Mouse (Mus musculus) fibroblast of lung, adult 2 months (primary cell): ENCODE measurements around the gene Cpped1.

Source experiments
- DNase-seq: peaks from one replicate; pipeline ENCODE4 v3.0.0-alpha.2; 2011; ENCODE audit warnings: low read depth

Gene Cpped1

GRCm38 (mm10) chr16:11909035-11909591 lies at the start of gene Cpped1:
Gene Cpped1 (minus strand): TSS chr16:11909445.
- DNase-seq, result peak; percentile 66

DNA sequence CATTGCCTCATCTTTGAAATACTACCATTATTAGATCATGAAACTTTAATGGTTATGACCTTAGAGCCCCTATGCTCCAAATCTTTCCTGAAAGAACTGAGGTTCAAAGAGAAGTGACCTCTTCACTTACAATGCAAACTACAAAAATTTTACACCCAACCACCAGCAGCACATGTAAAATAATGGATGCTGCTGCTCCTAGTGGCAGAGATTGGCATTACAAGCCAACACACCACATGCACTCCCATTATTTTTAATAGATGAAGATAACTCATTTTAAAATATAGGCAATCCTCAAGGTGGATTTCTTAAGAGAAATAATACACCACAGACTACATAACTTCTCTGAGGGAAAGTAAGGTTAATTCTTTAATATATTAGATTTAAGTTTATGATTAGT lies 31.2 kb upstream of the Cpped1 start:
- DNase-seq, result peak; percentile 9

- no peak for DNase-seq
These were observed 1.6 kb upstream of the Cpped1 start for GRCm38 (mm10) chr16:11910801-11911200.

DNA sequence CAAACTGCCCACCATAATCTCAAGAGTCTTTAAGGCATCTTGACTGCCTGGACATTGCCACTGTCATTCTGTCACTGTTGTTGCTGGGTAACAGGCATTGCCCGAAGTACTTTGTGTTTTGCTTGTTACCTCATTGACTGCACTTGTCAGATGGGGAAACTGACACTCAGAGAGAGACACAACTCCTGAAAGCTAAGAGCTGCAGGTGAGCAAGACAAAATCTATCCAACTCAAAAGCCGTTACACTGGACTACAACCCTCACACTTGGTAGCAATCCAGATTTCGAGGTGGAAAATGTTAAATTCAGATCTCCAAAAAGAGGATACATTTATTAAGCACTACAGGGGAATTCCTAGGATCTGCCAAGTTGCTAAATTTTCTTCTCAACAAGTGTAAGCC lies 572 bp upstream of the Cpped1 start:
- DNase-seq, result no peak

DNA sequence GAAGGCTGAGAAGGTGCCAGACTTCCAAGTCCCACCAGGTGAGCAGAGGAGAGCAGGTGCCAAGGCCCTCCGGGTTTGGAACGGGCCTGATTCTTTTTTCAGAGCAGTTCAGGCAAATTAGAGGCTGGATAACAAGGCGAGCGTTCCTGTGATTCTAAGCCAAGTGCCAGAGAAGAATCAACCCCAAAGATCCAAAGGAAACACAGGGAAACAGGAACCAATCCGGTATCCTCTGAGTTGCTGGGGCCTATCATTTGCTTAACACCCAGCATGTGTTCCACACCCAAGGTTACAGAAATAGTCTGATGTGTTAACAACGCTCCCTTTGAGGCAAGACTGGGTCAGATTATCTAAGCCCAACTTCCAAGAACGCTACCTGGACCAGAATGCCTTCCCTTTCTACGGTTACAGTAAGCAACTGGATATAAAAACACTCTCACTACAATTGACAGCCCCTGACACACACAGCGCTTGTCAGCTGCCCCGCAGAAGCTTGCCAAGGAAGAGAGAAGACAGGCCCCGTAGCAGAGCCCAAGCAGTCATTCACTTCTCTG lies 707 bp downstream of the Cpped1 start:
- DNase-seq, result peak; percentile 23

- DNase-seq, result no peak
These were observed 1.4 kb downstream of the Cpped1 start for GRCm38 (mm10) chr16:11907816-11908215.

DNA sequence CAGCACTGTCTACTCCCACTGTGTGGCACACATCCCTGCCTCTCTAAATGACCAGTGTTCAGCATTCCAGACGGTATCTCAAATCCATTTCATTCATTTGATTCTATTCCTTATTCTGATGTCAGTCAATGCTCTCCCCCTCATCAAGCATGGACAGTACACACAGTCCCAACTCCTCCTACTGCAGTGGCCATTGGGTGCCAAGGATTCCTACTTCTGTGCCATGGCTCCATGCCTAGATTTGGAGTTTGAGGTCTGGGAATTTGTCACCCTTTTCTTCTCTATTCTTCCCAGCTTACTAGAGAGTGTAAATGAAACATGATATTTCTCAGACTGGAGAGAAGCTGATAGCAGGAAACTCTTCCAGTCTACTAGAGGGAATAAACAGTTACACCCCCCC lies 2.3 kb downstream of the Cpped1 start:
- no peak for DNase-seq

DNA sequence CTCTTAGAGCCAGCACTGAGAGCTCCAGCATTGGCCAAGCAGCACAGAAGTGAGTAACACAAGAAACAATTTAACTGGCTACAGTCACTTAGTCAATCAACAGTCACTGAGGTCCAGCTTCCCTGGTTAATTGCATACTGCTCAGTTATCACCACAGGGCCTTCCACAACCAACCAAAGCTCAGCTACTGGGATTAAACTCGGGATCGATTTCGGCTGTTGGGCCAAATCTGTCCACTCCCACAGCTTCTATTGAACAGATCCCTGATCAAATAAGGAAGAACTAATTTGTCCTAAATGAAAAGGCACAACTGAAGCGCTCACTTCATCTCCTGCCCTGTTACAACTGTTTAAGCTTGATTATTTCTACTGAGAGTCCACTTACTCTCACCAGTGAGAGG lies 4.0 kb downstream of the Cpped1 start:
- no peak for DNase-seq

- DNase-seq, result no peak
These were observed 7.2 kb downstream of the Cpped1 start for GRCm38 (mm10) chr16:11902007-11902406.

DNA sequence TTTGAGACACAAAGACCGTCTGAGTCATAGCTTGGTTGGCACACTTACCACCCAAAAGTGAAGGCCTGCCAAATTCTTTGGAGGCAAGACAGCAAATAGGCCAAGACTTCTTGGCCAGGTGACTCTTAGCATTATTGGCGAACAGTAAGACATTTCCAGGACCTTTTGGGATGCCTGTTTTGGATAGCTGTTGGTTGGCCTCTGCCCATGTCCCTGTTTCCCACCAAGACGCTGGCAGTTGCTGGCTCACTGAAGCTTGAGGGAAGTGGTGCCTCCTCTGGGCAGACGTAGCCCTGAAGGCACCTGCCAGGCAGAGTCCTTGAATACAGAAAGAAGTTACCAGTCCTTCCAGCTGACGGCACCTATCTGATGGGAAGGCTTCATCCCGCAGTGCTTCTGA lies 8.9 kb downstream of the Cpped1 start:
- DNase-seq, result peak; percentile 72

GRCm38 (mm10) chr16:11896411-11896810 lies 12.8 kb downstream of the Cpped1 start:
- no peak for DNase-seq

GRCm38 (mm10) chr16:11894877-11895276 lies 14.4 kb downstream of the Cpped1 start:
- peak; percentile 73 for DNase-seq

GRCm38 (mm10) chr16:11890186-11890585 lies 19.1 kb downstream of the Cpped1 start:
- no peak for DNase-seq

DNA sequence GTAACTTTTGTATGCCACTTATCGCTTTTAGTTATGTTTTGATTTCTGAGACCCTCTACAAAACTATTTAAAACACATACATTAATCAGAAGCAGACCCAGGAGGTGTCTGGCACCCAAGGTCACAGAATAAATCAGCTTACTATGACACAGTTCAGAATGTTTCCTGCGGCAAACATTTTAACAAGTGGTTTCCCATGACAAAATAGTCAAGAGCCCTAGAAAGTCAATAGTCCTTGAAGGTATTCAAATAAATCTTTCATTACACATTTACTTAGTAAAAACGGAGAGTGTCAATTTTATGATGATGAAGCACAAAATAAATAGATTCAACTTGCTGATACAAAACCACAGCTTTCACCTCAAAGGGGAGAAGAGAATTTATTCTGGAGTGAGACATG lies 19.5 kb downstream of the Cpped1 start:
- no peak for DNase-seq

- DNase-seq, result no peak
These were observed 27.4 kb downstream of the Cpped1 start for GRCm38 (mm10) chr16:11881795-11882194.

- no peak for DNase-seq
These were observed 28.8 kb downstream of the Cpped1 start for GRCm38 (mm10) chr16:11880461-11880860.

DNA sequence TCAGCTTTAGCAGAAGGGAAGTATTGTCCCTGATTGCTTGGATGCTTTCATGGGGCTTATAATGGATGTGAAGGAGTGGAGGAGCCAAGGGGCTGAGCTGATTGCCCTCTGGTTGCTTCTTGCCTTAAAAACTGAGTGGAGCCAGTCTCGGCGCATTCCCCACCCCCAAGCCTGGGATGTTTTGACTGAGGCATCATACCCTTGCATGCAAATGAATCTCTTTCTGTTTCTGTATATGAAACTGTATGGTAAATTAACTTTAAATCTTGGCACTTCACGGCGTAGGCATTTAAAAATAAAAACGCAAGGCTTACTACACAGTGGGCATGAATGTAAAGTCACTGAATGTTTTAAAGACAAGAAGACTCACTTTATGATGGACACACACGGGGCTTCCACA lies 30.0 kb downstream of the Cpped1 start:
- no peak for DNase-seq

- DNase-seq, result no peak
These were observed 34.0 kb downstream of the Cpped1 start for GRCm38 (mm10) chr16:11875227-11875626.

DNA sequence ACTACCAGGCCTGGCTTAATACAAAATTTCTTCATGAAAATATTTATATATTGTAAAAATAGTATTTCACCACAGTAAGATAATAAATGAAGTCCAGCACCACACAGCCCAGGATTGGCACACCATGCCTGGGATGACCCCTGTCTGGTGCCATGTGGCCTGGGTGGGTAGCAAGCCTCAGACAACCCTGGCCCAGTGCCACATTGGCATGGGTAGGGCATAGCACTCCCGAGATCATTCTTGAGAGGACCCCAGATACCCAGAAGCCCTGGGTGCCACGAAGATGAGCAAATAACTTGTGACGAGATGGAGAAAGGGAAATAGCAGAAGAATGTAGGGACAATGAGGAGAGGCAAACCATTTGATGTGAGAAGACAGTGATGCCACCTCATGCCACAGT lies 36.0 kb downstream of the Cpped1 start:
- no peak for DNase-seq

DNA sequence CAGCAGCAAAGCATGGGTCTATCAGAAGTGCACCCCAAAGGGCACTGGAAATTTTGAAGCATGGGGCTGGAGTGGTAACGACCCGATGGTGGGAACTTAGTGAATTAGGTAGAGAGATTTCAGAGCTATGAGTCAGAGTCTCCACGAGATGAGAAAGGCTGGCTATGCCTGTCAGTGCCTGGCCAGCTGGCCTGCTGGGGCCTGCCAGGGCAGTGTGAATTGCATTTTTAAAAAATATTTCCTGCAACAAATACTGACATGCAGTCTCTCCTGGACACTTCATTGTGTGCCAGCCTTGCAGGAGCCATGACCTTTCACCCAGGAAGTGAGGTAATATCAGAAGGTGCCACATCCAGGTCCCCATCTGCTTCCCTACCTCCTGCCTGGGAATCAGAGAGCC lies 40.8 kb downstream of the Cpped1 start:
- DNase-seq, result peak; percentile 64

- no peak for DNase-seq
These were observed 56.3 kb downstream of the Cpped1 start for GRCm38 (mm10) chr16:11852716-11853605.

DNA sequence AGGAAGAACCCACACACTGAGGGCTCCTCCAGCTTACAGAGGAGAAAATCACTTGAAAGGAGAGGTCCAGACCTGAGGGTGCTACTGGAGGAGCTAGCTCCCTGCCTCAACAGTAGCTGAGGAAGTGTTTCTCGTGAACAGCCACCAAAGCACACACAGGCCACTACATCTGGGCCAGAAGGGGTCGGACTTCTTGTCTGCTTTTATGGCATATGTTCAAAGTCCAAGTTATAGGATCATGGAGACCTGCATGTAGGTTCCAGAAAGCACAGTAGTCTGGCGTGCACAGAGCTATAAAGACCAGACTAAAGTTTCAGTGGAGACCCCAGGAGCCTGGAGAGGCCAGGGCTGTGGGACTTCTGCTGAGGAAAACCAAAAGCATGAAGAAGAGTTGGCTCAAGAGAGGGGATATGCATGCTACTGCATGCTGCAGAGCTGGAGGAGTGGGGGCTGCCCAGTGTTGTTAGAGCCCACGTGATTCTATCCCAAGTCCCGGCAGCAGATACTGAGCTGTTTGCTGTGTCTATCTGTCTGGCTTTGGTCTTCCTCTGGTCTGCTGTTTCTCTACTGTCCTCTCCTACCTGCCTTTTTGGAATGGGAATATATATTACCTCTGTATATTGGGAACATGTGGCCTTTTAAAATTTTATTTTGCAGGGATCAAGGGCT lies 60.1 kb downstream of the Cpped1 start:
- no peak for DNase-seq

DNA sequence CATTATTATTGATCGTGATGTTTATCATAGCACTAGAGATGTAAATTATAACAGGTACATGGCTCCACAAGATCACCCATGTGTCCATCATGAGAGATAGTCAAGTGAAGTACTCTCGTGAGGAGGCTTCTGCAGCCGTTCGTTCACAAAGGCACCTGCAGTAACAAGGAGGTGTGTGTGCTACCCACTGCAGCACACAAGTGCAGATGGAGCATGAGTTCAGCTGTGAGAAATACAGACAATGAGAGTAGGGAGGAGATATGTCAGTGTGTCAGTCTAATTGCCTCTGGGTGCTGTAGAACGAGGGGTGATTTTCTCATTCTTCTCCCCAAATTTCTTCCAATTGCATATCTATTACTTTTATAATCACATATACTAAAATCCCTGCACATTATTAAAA lies 63.9 kb downstream of the Cpped1 start:
- no peak for DNase-seq
